Mouse (Mus musculus) telencephalon, adult 2 months (tissue): Measurements from ENCODE around the gene Gjd3.

Experiments used
- DNase-seq: peaks from one replicate; pipeline ENCODE4 v3.0.0-alpha.2; 2011; ENCODE audit warnings: low read depth, low spot score

Gene Gjd3

DNA sequence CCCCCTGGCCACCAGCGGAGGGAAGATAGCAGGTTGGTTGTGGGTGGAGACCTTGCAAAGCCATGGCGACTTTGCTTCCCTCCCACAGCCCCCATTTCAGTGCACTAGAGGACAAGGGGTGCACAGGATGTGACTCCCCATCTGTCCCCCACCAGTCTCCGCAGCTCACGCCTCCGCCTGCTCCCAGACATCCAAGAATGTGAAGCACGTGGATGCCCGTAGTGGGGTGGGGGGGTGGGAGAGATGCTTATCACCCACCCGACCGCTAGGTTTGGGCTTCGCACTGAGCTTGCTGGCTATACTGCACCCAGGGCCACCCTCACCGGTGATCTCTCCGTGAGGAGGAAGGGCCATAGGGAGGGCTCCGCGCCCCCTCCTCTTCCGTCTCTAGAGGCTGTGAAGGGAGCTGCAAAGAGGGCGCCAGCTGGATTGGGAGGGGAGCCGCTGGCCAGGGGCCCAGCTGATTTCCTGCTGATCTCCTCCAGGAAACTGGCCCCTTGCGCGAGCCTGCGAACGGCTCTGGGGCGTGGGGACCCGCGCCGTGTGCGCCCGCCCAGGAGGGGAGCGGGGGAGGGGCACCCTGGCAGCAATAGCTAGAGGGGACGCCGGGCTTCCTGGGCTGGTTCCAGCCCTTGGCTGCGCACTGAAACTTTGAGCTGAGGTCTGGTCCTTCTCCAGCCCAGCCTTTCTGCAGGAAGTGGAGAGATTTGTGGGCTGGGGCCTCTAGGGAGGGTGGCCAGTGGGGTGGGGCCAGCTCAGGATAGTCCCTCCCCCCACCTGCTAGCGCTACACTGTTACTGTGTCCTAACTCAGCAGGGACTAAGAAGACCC, 19.4 kb downstream of the Gjd3 start:
- DNase-seq = no peak

DNA sequence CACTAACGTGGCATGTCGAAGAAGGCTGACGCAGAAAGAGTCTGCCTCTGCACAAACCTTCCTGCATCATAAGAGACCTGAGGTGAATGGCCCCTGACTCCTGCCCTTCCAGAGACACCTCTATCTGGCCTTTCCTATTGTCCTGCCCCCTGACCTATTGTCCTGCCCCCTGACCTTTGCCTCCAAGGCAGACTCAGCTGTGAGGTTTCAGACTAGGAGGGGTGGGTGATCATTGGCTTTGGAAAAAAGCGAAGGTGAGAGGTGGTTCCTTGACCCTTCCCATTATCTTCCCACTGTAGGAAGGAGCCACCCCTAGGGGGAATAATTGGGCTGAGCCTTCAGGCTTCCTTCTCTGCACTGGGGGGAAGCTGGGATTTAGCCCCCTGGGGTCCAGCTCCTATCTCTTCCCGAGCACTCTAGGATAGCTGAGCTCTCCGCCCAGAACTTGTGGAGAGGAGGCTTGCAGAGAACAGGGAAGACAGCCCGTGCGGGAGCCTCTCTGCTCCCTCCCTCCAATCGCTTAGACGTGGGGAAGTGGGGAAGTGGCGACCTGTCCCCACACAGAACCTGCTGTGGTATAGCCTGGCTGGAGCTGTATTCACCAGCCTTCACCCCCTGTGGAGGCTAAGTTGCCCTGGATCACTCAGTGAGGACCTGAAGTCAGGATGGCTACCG, 20.3 kb downstream of the Gjd3 start:
- DNase-seq = no peak

DNA sequence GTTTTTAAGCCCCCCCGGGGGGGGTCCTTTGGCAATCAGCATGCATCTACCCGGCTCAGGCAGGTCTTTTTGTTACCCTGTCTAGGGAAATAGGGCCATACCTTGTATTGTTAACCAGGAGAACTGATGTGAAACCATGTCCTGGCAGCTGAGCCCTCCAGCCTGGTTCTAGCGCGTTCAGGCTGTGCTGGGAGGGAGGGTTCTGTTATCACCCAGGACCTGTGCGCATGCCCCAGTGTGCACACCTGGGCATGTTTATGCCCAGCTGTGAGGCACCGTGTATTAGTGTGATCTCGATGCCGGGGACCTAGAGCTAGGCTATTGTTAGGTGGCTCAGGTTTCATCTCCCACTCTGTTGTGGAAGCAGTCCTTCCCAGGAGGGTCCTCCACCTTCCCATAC, 21.1 kb downstream of the Gjd3 start:
- DNase-seq = no peak

DNA sequence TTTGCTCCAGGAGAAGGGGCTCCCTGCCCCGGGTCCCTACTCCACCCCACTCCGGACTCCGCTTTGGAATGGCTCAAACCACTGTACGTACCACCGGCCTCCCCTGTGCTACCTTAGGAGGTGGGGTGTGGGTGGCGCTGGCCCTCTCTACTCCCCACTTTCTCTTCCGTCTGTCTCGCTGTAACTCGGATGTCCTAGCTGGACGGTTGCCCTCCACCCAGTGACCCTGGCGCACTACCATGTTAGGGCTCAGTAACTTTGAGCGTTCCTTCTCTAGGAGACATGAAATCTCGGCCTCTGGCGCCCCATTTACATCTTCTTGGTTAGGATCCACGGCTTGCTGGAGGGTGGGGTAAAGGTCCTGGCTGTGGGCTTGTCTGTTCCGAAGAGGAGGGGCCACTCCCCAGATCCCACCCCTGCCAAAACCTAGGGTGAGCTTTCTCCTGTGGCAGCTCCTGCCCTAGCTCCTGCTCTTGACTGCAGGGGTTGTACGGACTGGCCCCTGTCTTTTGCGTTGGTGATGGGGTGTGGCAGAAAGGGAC, 21.7 kb downstream of the Gjd3 start:
- DNase-seq = no peak

DNA sequence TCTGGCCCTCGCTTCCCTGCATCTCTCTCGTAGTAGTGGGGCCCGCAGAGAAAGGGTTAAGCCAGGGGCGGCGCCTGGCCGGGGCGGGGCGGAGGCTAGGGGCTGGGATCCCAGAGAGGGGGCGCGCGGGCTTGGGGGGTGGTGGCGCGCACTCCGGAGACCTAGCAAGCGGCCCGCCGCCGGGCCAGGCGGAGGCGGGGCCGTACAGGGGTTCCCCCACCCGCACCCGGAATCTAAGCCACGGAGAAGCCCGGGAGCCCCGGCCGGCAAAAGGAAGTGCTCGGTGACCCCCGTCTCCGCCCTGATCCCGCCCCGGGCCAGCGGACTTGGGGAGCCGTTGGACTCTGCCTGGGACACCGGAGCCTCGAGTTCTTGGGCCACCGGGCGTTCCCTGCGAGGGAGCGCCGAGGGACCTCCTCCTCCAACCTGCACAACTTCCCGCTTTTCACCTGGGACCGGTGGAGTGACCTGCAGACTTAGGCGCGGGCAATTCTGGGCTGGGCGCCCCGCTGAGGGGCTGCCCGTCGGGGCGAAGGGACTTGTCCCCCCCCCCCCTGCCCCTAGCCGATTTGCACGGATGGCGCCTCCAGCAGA, 22.4 kb downstream of the Gjd3 start:
- DNase-seq = no peak

DNA sequence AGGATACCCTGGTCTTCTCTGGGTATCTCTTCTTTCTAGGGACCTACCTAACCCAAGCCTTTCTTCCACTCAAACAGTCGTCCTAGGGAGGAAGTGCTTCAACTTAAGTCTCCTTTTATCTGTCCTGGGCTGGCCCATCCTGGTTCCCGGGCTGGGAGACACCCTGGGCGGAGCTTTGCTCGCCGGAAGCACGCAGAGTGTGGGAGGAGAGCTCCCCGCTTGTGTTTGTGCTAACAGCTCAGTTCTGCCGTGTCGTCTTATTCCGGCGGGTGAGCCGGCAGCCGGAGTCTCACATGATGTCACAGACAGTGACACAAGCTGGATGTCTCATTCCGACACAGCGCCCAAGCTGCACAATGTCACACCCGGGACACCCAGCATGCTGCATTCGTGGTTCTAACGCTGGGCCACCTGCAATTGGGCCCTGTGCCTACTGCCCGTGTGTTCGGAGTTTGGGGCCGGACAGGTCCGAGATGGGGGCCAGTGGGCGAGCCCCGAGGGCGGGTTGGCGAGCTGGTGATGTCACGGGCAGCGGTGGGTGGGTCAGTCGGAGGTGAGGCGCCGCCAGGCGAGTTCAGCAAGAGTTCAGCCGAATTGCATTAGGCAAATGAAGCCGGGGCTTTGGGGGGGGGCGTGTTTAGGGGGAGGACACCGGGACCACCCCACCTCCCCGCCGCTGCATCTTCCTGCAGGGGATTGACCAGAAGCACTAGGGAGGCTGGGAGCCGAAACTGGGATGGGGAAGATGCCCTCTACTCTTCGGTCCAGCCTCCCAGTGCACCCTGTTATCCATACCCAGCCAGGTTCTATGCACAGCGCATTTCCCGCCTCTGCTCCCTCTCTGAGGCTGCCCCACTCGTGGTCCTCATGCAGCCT, 23.1 kb downstream of the Gjd3 start:
- no peak for DNase-seq

DNA sequence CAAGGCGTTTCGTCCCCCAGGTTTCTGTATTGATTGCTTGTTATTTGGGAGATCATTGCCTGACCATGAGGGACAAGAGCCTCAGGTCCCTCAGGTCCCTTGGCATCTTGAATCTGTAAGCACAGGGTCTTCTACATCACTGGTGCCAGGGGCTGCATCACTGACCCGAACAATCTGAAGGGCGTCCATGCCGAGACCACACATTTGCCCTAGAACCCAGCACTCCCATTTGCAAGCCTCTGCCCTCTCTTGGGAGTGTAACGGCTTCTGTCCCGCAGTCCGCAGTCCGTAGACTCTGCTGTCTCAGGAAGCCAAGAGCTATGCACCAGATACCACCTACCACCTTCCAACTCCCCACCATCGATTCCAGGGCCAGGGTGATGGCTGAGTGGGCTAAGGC, 26.5 kb downstream of the Gjd3 start:
- no peak for DNase-seq

DNA sequence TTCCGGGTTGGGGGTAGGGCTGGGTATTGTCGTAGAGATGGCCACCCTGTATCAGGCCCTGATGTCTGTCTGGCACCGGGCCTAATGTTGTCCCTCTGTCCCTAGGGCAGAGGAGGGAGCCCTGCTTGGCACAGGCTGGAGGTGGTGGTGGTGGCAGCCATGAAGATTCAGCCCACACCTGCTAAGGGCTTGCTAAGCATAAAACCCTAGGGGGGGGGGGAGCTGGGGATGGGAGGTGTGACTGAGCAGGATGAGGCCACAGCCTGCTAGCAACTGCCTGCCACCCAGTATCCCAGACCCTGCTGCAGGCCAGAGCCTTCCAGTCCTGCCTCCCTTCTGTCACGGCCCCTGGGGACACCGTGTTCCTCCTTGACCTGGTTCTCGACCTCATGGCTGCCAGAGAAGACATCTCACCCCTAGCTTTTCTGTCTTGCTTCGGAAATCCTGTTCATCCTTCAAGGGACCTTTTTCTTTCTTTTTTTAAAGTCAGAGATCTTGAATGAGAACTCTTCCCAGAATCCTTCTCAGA, 27.0 kb downstream of the Gjd3 start:
- DNase-seq = no peak

DNA sequence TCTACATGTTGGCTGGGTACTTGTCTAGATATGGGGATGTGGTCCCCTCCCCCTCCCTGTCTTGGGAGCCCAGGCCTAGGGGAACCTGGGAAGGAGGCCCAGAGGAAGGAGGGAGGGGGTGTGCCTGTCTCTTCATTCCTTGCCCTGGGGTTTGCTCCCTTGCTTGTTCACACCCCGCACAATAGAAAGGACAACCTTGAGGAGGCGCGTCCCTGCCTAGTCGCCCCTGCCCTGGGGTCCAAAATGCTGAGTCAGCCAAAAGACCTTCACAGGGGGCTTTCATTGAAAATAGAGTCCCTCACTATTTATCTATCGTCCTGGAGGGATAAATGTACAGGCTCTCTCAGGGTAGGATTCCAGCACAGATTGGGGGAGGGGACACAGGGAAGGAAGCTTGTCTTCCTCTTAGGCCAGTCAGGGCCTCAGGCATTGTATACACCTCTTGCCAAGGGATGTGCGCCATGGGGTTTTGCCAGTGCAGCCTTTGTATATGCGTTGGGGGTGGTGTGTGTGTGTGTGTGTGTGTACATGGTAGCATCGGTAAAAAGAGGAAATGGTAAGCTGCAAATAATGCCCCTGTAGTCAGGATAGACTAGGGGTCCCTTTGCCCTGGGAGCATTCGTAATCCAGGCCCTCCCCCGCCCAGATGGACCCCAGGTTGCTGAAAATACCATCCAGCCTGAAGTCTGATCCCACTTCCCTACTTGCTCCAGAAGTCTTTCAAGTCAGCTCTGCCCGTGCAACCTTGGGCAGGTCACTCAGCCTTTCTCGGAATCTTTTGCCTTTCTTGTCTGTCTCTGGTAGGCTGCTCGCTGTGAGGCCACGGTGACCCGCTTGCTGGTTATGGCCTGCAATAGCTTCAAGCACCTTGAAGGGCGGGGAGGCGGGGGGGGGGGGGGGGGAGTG, 27.8 kb downstream of the Gjd3 start:
- no peak for DNase-seq

DNA sequence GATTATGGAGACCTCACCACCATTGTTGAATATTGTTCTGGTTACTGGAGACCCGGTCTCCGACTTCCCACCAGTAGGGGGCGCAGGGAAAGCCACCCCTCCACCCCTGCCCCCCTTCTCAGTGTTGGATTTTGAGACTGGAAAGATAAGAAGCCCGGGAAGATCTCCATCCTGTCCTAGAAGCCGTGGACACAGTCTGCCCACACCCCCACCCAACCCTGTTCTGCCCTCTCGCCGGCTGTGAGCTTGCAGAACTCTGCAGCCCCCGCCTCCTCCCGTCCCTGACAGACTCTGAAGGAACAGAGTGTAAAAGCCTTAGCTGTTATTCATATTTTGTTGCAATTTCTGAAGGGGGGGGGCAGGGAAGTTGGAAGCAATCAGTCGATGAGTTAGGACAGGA, 28.4 kb downstream of the Gjd3 start:
- no peak for DNase-seq

DNA sequence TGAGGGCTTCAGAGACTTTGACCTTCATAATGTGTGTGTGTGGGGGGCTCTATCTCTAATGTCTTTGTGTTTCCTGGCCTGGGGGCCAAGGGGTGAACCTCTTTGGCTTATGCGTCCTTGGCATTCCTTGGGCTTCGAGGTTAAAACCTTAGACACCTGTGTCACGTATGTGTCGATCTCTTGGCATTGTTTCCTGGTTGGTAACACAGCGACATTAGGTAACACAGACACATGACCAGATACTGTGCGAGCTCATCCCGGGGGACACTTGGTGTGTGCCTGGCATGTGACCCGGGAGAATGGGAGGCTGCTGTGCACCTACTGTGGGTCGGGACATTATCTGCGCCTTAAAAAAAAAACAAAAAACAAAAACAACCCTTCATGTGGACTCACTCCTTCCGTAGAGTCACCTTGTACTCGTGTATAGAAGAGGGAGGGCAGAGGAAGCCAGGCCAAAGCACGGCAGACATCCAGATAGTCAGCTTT, 28.9 kb downstream of the Gjd3 start:
- DNase-seq = no peak

DNA sequence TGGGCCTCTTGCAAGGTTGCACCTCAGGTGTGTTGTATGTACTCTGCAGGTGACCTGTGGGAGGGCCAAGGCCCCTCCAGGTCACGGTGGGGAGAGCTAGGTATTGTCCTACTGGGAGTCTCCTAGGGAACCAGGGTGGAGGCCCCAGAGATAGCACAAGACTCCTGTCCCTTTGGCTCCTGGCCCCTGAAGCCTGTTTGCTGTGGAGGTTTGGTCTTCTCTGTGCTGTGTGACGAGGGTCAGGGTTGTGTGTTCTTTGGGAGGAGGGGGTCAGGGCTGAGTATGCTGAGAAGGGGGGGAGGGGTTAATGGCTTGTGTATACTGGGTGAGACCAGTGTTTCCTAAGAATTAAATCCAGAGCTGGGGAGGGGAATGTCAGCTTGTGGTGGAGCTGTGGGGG, 29.5 kb downstream of the Gjd3 start:
- DNase-seq = no peak

DNA sequence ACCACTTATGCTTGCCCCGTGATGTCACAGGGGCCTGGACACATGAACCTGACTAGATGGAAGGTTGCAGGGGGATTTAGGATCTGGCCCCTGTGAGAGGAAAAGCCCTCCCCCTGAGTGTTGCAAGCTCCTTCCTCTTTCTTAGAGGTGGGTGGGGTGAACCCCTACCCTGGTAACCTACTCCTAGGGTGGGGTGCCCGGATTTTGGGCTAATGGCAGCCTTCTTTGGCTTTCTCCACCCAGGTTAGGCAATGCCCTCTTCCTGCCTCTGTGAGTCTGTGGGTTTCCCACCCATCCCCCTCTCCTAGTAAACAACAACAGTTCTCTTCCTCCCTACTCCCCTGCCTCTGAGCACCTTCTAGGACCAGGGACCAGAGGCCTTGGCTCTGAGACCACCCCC, 30.1 kb downstream of the Gjd3 start:
- DNase-seq = no peak

DNA sequence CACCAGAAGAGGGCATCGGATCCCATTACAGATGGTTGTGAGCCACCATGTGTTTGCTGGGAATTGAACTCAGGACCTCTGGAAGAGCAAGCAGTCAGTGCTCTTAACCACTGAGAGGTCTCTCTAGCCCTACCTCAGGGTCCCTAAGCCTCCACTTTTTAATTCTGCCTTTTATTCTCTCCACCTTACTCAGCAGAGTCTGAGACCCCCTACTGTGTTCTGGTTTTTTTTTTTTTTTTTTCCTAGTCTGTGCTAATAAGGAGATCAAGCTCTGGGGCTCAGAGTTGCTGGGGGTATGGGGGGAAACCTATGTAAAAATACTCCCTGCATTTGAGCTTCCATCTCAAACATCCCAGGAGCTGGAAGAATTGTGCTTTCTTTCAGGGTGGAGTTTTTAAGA, 30.7 kb downstream of the Gjd3 start:
- DNase-seq = no peak

DNA sequence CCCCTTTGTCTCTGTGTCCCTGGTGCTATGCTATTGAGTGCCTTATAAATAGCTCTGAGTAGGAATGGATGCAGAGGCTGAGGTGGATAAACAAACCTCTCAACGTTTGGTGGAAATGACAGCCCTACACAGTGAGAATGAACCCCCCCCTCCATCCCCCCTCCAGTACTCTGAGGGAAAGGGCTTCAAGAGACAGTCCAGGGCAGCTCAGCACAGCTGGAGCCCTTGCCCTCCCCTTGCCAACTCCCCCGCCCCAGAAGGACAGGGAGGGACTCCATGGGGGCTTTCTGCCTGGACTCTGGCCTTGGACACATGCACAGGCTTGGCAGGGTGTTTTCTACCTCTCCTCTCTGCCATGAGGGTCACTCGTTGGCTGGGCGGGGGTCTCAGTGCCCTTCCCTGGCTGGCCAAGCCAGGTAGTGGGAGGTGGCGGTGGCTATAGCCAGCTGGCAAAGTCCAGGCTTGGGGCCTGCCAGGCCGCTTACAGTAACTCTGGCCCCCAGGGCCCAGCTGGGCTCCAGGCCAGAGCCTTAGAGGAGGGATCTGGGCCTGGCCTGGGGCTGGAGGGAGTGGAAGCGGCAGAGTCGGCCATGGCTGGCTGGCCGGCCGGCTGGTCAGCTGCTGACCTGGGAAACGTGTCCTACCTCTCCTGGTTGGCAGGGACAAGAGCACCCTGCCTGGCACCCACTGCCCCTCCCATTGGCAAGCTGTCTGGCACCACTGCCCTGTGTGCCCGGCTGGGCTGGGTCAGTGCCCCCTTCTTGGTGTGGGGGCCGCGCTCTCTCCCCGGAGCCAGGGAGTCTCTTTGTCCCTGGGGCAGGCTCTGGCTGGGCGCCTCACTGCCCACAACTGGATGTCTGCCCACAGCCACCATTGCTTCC, 31.6 kb downstream of the Gjd3 start:
- DNase-seq = no peak

DNA sequence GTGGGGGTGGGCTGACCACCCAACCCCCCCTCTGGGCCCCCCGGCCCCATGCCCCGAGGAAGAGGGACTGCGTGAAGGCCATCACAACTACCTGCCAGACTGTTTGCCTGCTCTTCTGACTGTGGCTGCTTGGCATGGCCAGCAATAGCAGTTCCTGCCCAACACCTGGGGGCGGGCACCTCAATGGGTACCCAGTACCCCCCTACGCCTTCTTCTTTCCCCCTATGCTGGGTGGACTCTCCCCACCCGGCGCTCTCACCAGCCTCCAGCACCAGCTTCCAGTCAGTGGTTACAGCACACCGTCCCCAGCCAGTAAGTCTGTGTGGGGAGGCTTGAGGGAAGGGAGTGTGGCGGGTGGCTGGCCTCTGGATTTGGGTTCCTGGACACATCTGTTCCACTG, 32.3 kb downstream of the Gjd3 start:
- no peak for DNase-seq

DNA sequence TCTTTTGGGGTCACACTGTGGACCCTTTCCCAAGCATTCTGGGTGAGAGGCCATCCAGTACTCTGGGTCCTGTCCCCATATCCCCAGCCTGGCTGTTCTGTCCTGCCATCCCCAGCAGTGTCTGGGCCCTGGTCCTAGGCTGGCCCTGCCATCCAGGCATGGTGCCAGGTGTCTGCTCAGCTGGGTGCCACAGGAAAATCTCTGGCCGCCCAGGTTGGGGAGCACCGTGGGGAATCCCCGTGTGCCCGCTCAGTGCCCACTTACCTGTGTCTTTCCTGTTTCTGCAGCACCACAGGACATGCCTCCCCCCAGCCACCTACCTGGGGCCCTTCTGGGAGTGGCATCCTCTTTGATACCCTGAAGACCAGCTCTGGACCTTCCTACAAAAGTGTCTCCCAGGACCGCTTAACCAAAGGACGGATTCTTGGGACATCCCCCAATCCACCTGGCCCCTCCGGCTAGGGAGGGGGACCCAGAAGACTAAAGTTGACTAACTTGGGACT, 32.8 kb downstream of the Gjd3 start:
- no peak for DNase-seq

DNA sequence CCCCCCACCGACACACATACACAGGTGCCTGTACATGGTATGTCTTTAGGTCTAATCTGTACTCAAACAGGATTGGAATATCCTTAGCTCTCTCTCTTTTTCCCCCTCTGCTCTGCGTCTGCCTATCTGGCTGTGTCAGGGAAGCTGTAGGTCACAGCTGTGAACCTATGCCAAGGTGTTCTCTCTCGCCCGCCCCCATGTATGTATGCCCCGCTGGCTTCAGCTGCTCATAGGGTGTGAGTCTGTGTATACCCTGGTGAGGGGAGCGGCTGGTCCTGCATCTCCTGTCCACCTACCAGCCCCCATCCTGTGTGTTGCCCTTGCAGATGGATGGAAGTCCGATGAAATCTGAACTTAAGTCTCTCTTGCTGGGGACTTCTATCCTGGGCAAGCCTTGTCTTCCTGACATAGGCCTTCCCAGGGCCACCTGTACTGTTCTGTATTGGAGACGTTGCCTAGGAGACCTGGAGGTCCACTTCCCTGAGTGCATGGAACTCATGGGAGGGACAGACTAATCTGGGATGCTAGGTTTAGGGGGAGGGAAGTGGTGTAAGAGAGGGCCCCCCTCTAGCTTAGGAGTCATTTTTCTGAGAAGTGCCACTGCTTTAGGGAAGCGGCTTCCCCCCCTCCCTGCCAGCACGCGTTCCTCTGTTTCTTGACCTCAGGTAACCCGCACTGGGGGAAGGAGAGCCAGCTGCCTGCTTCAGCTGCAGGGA, 33.4 kb downstream of the Gjd3 start:
- no peak for DNase-seq
